Mouse (Mus musculus): ENCODE measurements at regions not wholly inside any gene's neighbourhood (a gene's known extent, or its start where the extent isn't known, plus 50 kb on each side); places are given as distances from the start of the nearest gene placed in this dataset.

DNA sequence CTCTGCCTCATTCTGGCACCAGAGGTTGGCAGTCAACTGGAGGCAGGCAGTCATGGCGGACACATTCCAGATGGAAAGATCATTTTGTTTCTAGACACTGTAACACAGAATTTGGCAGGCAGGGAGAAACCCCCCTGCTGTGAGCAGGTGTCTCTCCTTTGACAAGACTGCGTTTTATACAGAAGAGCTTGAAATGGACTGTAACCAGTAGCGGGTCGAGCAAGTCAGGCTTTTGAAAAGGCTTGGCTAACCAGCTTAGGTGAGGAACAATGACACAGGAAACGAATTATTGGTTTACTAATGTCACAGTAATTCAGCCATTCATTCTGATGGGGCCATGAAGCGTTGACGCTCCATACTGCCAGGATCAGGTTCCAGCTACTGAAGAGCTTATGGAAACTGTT is 275.3 kb upstream of the Slc24a5 start:
- DNase-seq (ENCODE audit: low read depth, low spot score), result peak; percentile 6
- in situ Hi-C loops (cut with MboI; ENCODE audit: low sequenced_read_pairs in 2 of 2, unreplicated experiment in 2 of 2), result no loop called here
- no peak overlapping the region for H3K9ac ChIP-seq (ENCODE audit: insufficient read depth, low read depth, low read length, poor library complexity, severe bottlenecking)
- H3K27ac ChIP-seq (ENCODE audit: insufficient read depth, low read depth, low read length, poor library complexity, severe bottlenecking), result no peak overlapping the region
- H3K36me3 ChIP-seq (ENCODE audit: control insufficient read depth, insufficient read depth, low read length, poor library complexity, severe bottlenecking), result no peaks in the 10 kb centered on the region
- H3K4me1 ChIP-seq (ENCODE audit: control insufficient read depth in 2 of 2, insufficient read depth in 2 of 2, low read length in 2 of 2, poor library complexity in 1 of 2), result no peaks in the 10 kb centered on the region
- no peak overlapping the region for H3K4me3 ChIP-seq (ENCODE audit: insufficient read depth in 1 of 2, low read depth in 1 of 2, low read length in 2 of 2, poor library complexity in 1 of 2, severe bottlenecking in 1 of 2)
- peaks cover 3% of the 10 kb centered on the region; the same call in 1 of the 2 replicates for H3K9me3 ChIP-seq (ENCODE audit: control insufficient read depth, insufficient read depth, low read depth, low read length)
- no peak for TF ChIP-seq ZC3H11A (IDR thresholded peaks at IDR 0.05; ENCODE audit: borderline replicate concordance, low read depth, low read length)
- no peak for TF ChIP-seq CHD2 (IDR thresholded peaks at IDR 0.05; ENCODE audit: low read depth, low read length)
- TF ChIP-seq MAFK (IDR thresholded peaks at IDR 0.05; ENCODE audit: insufficient read depth, low read depth, low read length), result no peak
- no peak for TF ChIP-seq HCFC1 (IDR thresholded peaks at IDR 0.05; ENCODE audit: borderline replicate concordance, insufficient read depth, low read length)

DNA sequence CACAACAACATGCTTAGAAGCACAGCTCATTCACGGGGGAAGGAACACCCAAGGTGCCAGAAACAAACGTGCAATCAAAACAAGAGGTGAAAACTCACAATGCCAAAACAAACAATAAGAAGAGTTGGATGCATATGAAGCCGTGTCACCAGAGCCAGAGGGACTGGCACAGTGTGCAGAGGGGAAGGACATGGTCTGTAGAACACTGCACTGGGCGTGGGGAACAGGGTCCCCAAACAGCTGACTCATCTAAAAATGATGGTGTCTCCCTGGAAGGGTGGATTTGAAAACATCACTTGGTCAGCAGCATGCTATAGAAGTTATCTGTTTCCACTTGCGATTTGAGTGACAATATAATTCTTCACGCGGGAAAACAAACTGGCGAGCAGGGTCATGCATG is 256.2 kb upstream of the Slc24a5 start:
- Histone ChIP-seq H3K27ac (ENCODE audit: insufficient read depth, low read depth, low read length, poor library complexity, severe bottlenecking) (no peak overlapping the region), H3K9me3 (ENCODE audit: control insufficient read depth, insufficient read depth, low read depth, low read length) (no peaks in the 10 kb centered on the region), H3K36me3 (ENCODE audit: control insufficient read depth, insufficient read depth, low read length, poor library complexity, severe bottlenecking) (no peaks in the 10 kb centered on the region), H3K4me1 (ENCODE audit: control insufficient read depth in 2 of 2, insufficient read depth in 2 of 2, low read length in 2 of 2, poor library complexity in 1 of 2) (no peaks in the 10 kb centered on the region), H3K9ac (ENCODE audit: insufficient read depth, low read depth, low read length, poor library complexity, severe bottlenecking) (no peak overlapping the region), H3K4me3 (ENCODE audit: insufficient read depth in 1 of 2, low read depth in 1 of 2, low read length in 2 of 2, poor library complexity in 1 of 2, severe bottlenecking in 1 of 2) (no peak overlapping the region)
- TF ChIP-seq ZNF384 (IDR thresholded peaks at IDR 0.05; ENCODE audit: low read depth, low read length) (no peak), MAFK (IDR thresholded peaks at IDR 0.05; ENCODE audit: insufficient read depth, low read depth, low read length) (peak; percentile 48; the same call in 1 of the 2 replicates)
- no peak for DNase-seq (ENCODE audit: low read depth, low spot score)
- in situ Hi-C loops (cut with MboI; ENCODE audit: low sequenced_read_pairs in 2 of 2, unreplicated experiment in 2 of 2), result no loop called here

DNA sequence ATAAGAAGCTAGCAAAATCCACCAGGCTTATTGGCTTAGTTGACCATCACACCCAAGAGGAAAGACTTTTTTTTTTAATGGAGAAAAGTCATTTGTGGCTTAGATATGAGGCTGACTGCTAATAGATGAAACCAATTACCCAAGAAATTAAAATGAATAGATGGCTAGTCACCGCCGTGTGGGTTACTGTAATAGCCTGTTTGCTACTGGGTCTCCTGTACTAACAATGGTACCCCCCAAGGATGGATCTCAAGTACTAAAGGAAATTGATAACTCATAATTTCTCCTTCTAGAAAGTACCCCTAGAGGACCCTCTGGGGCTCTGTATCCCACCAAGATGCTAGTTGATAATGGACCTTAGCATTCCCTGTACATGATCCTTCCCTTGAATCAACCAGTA is 251.1 kb upstream of the Slc24a5 start:
- Histone ChIP-seq H3K9ac (ENCODE audit: insufficient read depth, low read depth, low read length, poor library complexity, severe bottlenecking) (no peak overlapping the region), H3K4me1 (ENCODE audit: control insufficient read depth in 2 of 2, insufficient read depth in 2 of 2, low read length in 2 of 2, poor library complexity in 1 of 2) (no peaks in the 10 kb centered on the region), H3K9me3 (ENCODE audit: control insufficient read depth, insufficient read depth, low read depth, low read length) (no peaks in the 10 kb centered on the region), H3K4me3 (ENCODE audit: insufficient read depth in 1 of 2, low read depth in 1 of 2, low read length in 2 of 2, poor library complexity in 1 of 2, severe bottlenecking in 1 of 2) (no peak overlapping the region), H3K27ac (ENCODE audit: insufficient read depth, low read depth, low read length, poor library complexity, severe bottlenecking) (no peak overlapping the region), H3K36me3 (ENCODE audit: control insufficient read depth, insufficient read depth, low read length, poor library complexity, severe bottlenecking) (no peaks in the 10 kb centered on the region)
- no peak for DNase-seq (ENCODE audit: low read depth, low spot score)
- in situ Hi-C loops (cut with MboI; ENCODE audit: low sequenced_read_pairs in 2 of 2, unreplicated experiment in 2 of 2), result no loop called here
- TF ChIP-seq CHD2 (IDR thresholded peaks at IDR 0.05; ENCODE audit: low read depth, low read length) (no peak), MAFK (IDR thresholded peaks at IDR 0.05; ENCODE audit: insufficient read depth, low read depth, low read length) (no peak), ZC3H11A (IDR thresholded peaks at IDR 0.05; ENCODE audit: borderline replicate concordance, low read depth, low read length) (no peak), ZNF384 (IDR thresholded peaks at IDR 0.05; ENCODE audit: low read depth, low read length) (no peak), HCFC1 (IDR thresholded peaks at IDR 0.05; ENCODE audit: borderline replicate concordance, insufficient read depth, low read length) (no peak)

DNA sequence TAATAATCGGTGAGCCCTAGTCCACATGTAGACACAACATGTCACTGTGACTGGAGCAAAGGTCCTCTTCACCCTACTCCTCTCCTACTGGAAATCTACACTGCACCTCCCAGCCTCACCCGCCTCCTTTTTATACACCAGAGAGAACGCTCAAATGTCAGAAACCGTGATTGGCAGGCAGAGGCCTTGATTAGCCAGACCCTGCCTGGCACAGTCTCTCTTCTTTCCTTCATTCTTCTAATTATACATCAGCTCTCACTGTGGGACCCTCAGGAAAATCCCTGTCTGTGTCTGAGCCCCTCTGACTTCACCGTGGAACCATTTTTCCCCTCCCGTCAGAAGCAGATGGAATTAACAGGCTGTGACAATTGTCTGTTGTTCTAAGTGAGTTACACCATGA is 248.1 kb upstream of the Slc24a5 start:
- Histone ChIP-seq H3K4me3 (ENCODE audit: insufficient read depth in 1 of 2, low read depth in 1 of 2, low read length in 2 of 2, poor library complexity in 1 of 2, severe bottlenecking in 1 of 2) (no peak overlapping the region), H3K27ac (ENCODE audit: insufficient read depth, low read depth, low read length, poor library complexity, severe bottlenecking) (no peak overlapping the region), H3K36me3 (ENCODE audit: control insufficient read depth, insufficient read depth, low read length, poor library complexity, severe bottlenecking) (no peaks in the 10 kb centered on the region), H3K9me3 (ENCODE audit: control insufficient read depth, insufficient read depth, low read depth, low read length) (no peaks in the 10 kb centered on the region), H3K9ac (ENCODE audit: insufficient read depth, low read depth, low read length, poor library complexity, severe bottlenecking) (no peak overlapping the region), H3K4me1 (ENCODE audit: control insufficient read depth in 2 of 2, insufficient read depth in 2 of 2, low read length in 2 of 2, poor library complexity in 1 of 2) (no peaks in the 10 kb centered on the region)
- DNase-seq (ENCODE audit: low read depth, low spot score), result no peak
- in situ Hi-C loops (cut with MboI; ENCODE audit: low sequenced_read_pairs in 2 of 2, unreplicated experiment in 2 of 2), result no loop called here
- no peak for TF ChIP-seq ZNF384 (IDR thresholded peaks at IDR 0.05; ENCODE audit: low read depth, low read length)
- TF ChIP-seq ZC3H11A (IDR thresholded peaks at IDR 0.05; ENCODE audit: borderline replicate concordance, low read depth, low read length), result no peak
- no peak for TF ChIP-seq HCFC1 (IDR thresholded peaks at IDR 0.05; ENCODE audit: borderline replicate concordance, insufficient read depth, low read length)
- no peak for TF ChIP-seq CHD2 (IDR thresholded peaks at IDR 0.05; ENCODE audit: low read depth, low read length)
- TF ChIP-seq MAFK (IDR thresholded peaks at IDR 0.05; ENCODE audit: insufficient read depth, low read depth, low read length), result no peak

DNA sequence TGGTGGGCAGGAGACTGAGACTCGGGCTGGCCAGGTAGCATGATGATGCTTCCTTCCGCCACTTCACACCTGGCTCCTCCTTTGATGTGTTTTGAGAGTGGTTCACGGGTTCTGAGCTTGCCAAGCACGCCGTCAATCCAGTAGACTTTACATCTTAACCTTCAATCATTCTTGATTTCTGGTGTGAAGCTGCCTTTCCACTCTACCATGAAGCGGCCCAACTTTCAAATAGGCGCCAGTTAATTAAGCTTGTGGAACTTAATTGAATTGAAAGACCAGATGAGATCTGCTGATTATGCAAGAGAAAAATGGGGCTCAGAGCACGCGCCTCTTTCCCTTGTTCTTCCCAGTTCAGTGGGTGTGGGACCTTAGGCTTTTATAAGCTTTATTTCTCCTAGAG is 247.1 kb upstream of the Slc24a5 start:
- Histone ChIP-seq H3K4me1 (ENCODE audit: control insufficient read depth in 2 of 2, insufficient read depth in 2 of 2, low read length in 2 of 2, poor library complexity in 1 of 2) (no peaks in the 10 kb centered on the region), H3K36me3 (ENCODE audit: control insufficient read depth, insufficient read depth, low read length, poor library complexity, severe bottlenecking) (no peaks in the 10 kb centered on the region), H3K4me3 (ENCODE audit: insufficient read depth in 1 of 2, low read depth in 1 of 2, low read length in 2 of 2, poor library complexity in 1 of 2, severe bottlenecking in 1 of 2) (no peak overlapping the region), H3K9ac (ENCODE audit: insufficient read depth, low read depth, low read length, poor library complexity, severe bottlenecking) (no peak overlapping the region), H3K9me3 (ENCODE audit: control insufficient read depth, insufficient read depth, low read depth, low read length) (no peaks in the 10 kb centered on the region), H3K27ac (ENCODE audit: insufficient read depth, low read depth, low read length, poor library complexity, severe bottlenecking) (no peak overlapping the region)
- DNase-seq (ENCODE audit: low read depth, low spot score), result no peak
- TF ChIP-seq ZC3H11A (IDR thresholded peaks at IDR 0.05; ENCODE audit: borderline replicate concordance, low read depth, low read length) (no peak), CHD2 (IDR thresholded peaks at IDR 0.05; ENCODE audit: low read depth, low read length) (no peak), HCFC1 (IDR thresholded peaks at IDR 0.05; ENCODE audit: borderline replicate concordance, insufficient read depth, low read length) (no peak), ZNF384 (IDR thresholded peaks at IDR 0.05; ENCODE audit: low read depth, low read length) (no peak), MAFK (IDR thresholded peaks at IDR 0.05; ENCODE audit: insufficient read depth, low read depth, low read length) (no peak)
- in situ Hi-C loops (cut with MboI; ENCODE audit: low sequenced_read_pairs in 2 of 2, unreplicated experiment in 2 of 2), result no loop called here

All from ES-E14 (cell line).